Mouse (Mus musculus) lung, adult 2 months (tissue): ENCODE measurements around the gene Phf5a. TPM values are rescaled to one million over a fixed set of nuclear protein-coding genes. Genes with fewer than 3 reads are reported as not detected.
A peak's percentile ranks its signal among the peaks of the same experiment; 100 is the strongest.

Experiments
- DNase-seq: peaks from one replicate; pipeline ENCODE4 v3.0.0; 2022
- H3K4me1 ChIP-seq: fragments of 200-500 bp; 2 replicates; pipeline ENCODE4 v1.6.1; 2011; ENCODE audit warnings: low read length; ENCODE audit not compliant: control insufficient read depth, insufficient read depth
- H3K4me3 ChIP-seq: fragments of 200-500 bp; replicated peaks from 2 replicates; pipeline ENCODE3; 2011; ENCODE audit warnings: low read depth, mild to moderate bottlenecking, control low read depth, low read length; ENCODE audit errors: extremely low read depth
- CTCF ChIP-seq: fragments of 200-500 bp; IDR thresholded peaks from 2 replicates; pipeline ENCODE4 v1.5.1; 2011; ENCODE audit warnings: mild to moderate bottlenecking, low read length, control low read depth; ENCODE audit not compliant: insufficient read depth
- POLR2A ChIP-seq: fragments of 200-500 bp; IDR thresholded peaks from 2 replicates; pipeline ENCODE4 v1.6.1; 2011; ENCODE audit warnings: low read depth, mild to moderate bottlenecking, control low read depth, low read length, borderline replicate concordance; ENCODE audit errors: extremely low read depth
- WGBS: fragments of 180-500 bp; shearing (Covaris S2); methylation state at CpG from one replicate; pipeline ENCODE4 v1.1.7; 2018; 5-methylcytosine and 5-hydroxymethylcytosine counted together
- polyA plus RNA-seq: library from polyadenylated mRNA; depleted of rRNA; stranded (reverse); fragments of >200 nt; gene quantifications from 2 replicates; pipeline ENCODE4 v1.2.3, GENCODE M21; 2012

The Phf5a gene
- polyA plus RNA-seq, 1 experiment: 34.4 TPM

DNA sequence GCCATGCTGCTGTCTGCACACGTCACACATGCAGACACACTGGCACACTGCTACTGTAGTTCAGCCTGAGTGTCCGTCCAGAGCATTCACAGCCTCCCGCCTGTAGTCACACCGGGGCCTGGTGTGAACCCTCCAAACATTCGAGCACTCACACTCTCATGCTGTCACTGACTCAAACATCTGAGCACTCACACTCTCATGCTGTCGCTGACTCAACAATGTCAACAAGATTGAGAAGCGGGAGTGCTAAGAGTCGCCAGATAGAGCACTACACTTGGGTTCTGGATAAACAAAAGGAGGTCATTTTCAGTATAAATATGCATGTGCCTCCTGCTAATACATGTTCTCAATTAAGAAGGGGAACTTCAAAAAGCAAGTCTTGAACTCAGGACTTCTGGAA, 36.2 kb upstream of the Phf5a start:
- H3K4me1 ChIP-seq: no peaks in the 10 kb centered on the region
- no peak overlapping the region for H3K4me3 ChIP-seq
- no peak for TF ChIP-seq POLR2A
- TF ChIP-seq CTCF: no peak
- DNase-seq: no peak
- WGBS: 66% methylated on average over 8 of the region's 8 CpGs

DNA sequence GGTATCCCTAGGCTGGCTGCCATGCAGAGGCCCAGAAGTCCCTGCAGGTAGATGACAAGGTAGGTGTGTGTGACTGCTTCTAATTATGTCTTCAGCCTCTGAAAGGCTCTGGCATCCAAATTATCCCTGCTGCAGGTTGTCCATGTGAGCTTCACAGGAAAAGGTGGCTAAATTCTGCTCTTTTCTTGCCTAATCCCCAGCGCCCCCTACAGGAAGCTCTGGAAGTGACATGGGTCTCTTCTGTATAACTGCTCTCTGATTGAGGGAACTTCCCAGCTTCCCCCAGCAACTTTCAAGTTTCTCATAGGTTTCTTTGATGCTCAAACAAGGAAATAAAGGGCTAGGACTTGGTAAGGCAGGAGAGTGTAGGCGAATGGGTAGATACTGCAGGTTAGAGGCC, 33.2 kb upstream of the Phf5a start:
- 33% methylated on average over 2 of the region's 2 CpGs for WGBS
- no peak for TF ChIP-seq POLR2A
- TF ChIP-seq CTCF: peak; percentile 39; the same call in 1 of the 2 replicates

DNA sequence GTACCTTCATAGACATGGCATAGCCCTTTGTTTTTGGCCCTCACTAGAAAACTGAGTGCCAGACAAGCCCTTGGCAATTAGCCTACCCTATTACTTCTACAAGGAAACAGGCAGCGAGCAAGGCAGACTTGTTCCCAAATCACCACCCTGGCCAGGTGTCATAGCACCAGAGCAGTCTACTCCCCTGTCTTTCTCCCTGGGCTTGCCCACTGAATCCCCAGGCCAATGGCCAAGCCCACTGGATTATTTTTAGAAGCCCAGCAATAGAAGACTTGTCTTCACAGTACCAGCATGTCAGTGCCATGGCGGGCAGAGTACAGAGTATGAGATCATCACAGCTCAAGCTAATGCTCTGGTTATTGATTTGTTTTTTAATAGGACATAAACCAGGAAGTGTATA, 27.0 kb upstream of the Phf5a start:
- Histone ChIP-seq H3K4me3 (no peak overlapping the region), H3K4me1 (peaks cover 3% of the 10 kb centered on the region; the same call in 1 of the 2 replicates)
- no peak for DNase-seq
- WGBS: 69% methylated on average over 2 of the region's 2 CpGs
- TF ChIP-seq CTCF (no peak), POLR2A (no peak)

More for the DNA sequence above, 33.2 kb upstream of the Phf5a start:
- Histone ChIP-seq H3K4me3 (no peak overlapping the region), H3K4me1 (no peaks in the 10 kb centered on the region)
- DNase-seq: peak; percentile 77

DNA sequence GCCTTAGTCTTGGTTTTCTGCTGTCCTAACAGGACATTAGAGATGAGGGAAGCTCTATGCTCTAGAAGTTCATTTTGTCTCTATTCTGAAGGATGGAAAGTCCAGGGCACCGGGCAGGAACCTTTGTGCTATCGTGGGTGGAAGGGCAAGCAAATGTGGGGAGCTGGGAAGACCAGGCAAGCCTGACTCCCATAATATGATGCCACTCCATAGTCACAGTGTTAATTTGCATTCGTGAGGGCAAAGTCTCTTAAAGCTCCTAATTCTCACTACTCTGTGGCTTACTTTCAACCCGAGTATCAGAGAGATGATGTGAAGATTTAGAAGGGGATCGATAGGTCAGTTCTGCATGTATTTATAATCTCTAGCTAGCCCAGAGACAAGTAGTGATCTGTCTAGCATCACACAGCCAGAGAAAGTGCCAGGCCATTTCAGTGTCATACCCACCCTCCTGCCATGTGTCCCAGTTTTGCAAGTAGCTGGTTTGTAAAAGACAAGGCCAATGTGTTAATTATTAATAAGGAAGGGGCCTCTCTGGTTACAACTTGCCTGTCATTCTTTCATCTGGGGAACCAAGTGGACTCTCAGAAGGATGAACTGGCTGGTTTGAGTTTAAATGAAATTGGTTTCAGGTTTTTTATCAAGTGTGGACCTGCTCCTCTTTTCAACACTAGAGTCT, 26.0 kb upstream of the Phf5a start:
- Histone ChIP-seq H3K4me3 (no peak overlapping the region), H3K4me1 (peaks cover 3% of the 10 kb centered on the region; the same call in 1 of the 2 replicates)
- no peak for DNase-seq
- WGBS: 90% methylated on average over 5 of the region's 5 CpGs
- TF ChIP-seq POLR2A: no peak
- TF ChIP-seq CTCF: no peak

DNA sequence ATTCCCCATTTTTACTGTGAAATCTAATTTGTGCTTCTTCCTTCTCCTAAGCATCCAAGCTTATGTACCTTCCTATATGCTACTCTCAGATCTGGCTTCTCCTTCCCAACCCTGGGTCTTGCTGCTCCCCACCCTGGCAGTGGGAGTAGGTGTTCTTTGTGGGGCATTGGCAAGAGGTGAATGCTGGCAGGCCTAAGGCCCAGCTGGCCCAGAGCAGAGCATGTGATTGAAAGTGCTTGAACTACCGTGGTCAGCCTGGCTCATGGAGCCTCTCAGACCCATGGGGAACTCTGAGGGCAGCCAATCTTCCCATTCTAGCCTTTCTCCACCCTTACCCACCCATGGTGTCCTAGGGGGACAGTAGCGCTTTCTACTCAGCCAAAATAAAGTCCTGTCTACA, 24.7 kb upstream of the Phf5a start:
- DNase-seq: no peak
- TF ChIP-seq CTCF (no peak), POLR2A (no peak)
- WGBS: 85% methylated on average over 2 of the region's 2 CpGs
- H3K4me3 ChIP-seq: no peak overlapping the region
- H3K4me1 ChIP-seq: peaks cover 3% of the 10 kb centered on the region; the same call in 1 of the 2 replicates

DNA sequence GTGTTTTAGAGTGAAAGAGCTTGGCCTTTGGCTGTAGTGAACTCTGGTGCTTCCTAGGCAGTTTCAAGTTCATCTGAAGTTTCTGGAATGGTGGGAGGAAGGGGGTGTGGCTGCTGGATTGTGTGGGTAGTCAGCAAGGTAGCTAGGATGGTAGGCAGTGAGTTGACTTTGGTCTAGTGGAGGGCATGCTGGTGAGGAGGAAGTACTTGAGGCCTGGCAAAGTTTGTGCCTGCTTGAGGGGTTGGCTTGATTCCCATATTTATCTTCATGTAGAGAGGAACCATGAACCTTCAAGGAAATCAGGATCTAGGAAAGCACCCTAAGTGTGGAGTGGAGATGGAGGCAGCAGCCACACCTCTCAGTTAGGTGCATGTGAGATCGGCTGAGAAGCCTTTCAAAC, 22.3 kb upstream of the Phf5a start:
- WGBS: 74% methylated on average over 1 of the region's 1 CpGs
- H3K4me3 ChIP-seq: no peak overlapping the region
- DNase-seq: peak; percentile 59
- TF ChIP-seq CTCF: no peak
- TF ChIP-seq POLR2A: no peak
- peaks cover 3% of the 10 kb centered on the region; the same call in 1 of the 2 replicates for H3K4me1 ChIP-seq

DNA sequence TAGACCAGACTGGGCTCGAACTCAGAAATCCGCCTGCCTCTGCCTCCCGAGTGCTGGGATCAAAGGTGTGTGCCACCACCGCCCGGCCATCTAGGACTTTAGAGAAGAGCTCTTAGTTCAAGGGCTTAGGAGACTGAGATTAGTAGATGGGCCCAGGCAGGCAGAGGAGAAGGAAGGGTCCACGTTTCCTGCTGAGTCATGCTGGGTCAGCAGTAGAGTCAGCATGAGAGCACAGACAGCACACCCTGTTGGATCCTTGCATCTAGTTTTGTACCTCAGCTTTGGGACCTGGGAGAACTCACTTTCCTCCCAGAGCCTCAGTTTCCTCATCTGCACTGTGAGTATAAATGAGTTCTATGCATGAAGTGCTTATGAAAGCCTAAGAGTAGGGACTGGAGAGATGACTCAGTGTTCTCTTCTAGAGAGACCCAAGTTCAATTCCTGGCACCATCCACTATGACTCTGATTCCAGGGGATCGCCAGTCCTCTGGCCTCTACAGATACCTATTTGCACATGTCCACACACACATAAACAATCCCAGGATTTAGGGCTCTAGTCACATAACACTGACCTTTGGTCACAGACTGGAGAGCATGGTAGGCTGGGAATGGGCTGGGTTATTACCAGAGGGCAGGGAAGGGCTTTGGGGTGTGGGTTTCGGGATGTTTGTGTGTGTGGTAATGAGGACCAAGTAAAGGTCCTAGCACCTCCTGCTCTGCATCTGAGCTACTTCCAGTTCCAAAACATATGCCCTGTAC, 20.3 kb upstream of the Phf5a start:
- no peak overlapping the region for H3K4me3 ChIP-seq
- no peak for DNase-seq
- WGBS: 81% methylated on average over 8 of the region's 8 CpGs
- H3K4me1 ChIP-seq: peaks cover 3% of the 10 kb centered on the region; the same call in 1 of the 2 replicates
- no peak for TF ChIP-seq POLR2A
- no peak for TF ChIP-seq CTCF

DNA sequence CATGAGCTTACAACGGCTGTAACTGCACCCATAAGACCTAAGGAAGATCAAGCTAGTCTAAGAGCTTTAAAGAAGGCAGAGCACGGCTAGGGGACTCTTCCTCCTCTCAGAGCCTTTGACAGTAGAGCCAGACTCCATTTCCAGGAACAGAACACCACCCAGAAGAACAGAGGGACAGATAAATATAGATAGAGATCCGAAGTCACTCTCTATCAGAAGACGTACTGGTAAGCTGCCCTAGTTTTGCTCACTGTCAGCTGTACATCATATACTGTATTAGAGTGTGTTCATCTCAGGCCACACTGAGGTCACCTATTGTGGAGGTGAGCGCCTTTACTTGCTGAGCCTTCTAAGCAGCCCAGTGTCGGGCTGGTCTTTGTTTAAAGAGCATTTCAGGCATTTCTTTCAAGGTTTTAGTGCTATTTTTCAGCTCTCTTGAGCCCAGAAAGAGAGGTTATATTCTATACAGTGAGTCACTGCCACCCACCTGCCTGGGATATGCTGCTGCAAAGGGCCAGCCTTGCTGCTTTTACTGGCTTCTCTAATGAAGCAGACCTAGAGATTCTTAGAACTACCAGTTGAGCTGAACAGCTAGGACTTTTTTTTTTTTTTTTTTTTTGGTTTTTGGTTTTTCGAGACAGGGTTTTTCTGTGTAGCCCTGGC, 19.6 kb upstream of the Phf5a start:
- Histone ChIP-seq H3K4me1 (peaks cover 5% of the 10 kb centered on the region), H3K4me3 (no peak overlapping the region)
- no peak for DNase-seq
- WGBS: 81% methylated on average over 7 of the region's 7 CpGs
- no peak for TF ChIP-seq POLR2A
- TF ChIP-seq CTCF: no peak

DNA sequence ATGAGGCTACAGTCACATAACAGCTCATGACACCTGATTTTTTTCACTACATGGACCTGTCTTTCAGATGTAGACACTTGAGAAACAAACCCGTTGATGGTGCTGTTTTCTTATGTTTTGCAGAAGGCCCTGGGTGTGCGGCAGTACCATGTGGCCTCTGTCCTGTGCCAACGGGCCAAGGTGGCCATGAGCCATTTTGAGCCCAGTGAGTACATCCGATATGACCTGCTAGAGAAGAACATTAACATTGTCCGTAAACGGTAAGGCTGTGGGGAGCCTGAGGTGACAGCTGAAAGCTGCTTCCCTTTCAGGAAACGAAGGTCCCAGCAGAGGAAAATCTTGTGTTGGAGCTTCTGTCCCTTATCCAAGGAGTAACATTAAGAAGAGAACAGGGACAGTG, 17.5 kb upstream of the Phf5a start:
- peaks cover 3% of the 10 kb centered on the region for H3K4me1 ChIP-seq
- H3K4me3 ChIP-seq: no peak overlapping the region
- DNase-seq: no peak
- 89% methylated on average over 7 of the region's 7 CpGs for WGBS
- TF ChIP-seq CTCF (no peak), POLR2A (no peak)
